Mouse (Mus musculus) left cerebral cortex, postnatal 4 days (tissue): Measurements from ENCODE around the gene Cd300ld3. TPM values are rescaled to one million over a fixed set of nuclear protein-coding genes. Genes with fewer than 3 reads are reported as not detected.
A peak's percentile ranks its signal among the peaks of the same experiment; 100 is the strongest.
"Not testable (repeated sequence)": the region's sequence is repeated elsewhere in the genome, so short reads cannot be mapped to it uniquely, and the experiment has no call there.

ENCODE experiments used
- DNase-seq: peaks from one replicate; pipeline ENCODE4 v3.0.0-alpha.2; 2022
- intact Hi-C: fragments of 180-260 bp; cut with DNase I; formaldehyde crosslinking; loops from one replicate; pipeline ENCODE4 v1.15.1; 2025
- total RNA-seq, 2 experiments: library from RNA; stranded (reverse); gene quantifications; 2 replicates each; pipeline ENCODE4 v1.2.3; 2021

Cd300ld3 gene
- total RNA-seq, 2 experiments from 2014 or later, result 0.50 to 0.62 TPM

DNA sequence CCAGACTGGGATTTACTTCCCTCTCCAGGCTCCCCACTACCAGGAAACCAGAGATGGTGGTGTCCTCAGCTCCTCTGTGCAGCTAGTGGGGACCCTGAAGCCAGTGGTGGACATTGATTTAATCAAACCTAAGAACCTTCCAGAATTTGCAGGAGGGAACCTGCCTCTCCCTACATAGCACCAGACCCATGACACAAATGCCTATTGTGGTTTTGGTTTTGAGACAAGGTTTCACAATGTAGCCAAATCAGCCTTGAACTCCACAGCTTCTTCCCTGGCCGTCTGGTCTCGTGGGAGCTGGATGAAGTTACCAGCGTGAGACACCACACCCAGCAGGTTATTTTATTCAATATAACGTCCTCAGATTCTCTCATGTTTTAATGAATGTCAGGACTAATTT, 10.5 kb upstream of the Cd300ld3 start:
- intact Hi-C loops, result no loop called here
- DNase-seq, result no peak

DNA sequence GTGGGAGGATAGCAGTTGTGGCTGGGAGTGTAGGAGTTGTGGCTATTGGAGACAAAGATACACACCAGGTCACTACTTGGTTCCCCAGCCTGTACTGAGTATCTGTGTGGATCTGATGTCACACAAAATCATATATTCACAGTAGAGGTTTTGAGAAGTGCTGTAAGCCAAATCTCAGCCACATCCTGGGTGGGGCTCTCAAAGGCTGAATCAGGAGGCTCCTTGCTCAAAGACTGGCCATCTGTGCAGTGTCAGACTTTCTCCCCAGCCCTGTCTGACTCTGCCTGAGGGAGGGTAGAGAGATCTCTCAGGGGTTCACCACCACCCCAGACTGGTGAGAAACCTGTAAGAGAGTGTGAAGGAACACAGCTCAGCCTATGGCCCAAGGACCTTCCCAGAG, 6.3 kb upstream of the Cd300ld3 start:
- intact Hi-C loops, result no loop called here
- no peak for DNase-seq

DNA sequence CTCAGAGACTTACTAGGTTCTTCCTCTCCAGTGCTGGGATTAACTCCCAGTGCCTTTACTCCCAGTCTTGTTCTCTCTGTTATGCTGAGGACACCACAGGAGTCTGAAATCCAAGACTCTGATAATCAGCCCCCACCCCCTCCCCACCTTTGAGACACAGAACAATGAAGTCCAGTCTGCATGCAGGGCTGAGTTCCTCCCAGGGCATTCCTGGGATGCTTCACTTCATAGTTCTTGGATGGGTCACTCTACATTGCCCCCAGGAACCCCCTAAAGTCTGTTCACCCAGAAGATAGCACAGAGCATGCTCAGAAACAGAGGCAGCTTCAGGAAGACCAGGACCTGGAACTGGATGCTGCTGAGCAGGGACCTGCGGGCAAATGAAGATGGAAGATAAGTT, 4.8 kb upstream of the Cd300ld3 start:
- no peak for DNase-seq

DNA sequence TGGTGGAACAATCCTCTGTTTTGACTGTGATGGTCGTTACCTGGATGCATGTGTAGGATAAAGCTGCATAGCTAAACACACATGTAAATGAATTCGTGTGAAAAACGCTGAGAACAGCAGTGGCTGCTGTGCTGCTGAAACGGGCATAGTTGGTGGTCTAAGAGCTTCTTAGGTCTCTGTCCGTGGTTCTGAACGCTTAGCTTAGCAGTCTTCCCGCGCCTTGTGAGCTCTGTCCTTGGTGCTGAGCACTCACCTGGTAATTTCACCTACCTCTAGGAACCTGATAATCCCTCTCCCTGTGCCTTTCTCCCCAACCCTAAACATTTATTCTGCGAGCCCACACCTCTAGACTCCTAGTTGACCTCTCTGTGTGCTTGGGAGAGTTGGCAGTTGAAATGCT, 4.0 kb upstream of the Cd300ld3 start:
- no peak for DNase-seq
- intact Hi-C loops, result no loop called here

More for the DNA sequence above, 4.8 kb upstream of the Cd300ld3 start:
- intact Hi-C loops, result no loop called here

DNA sequence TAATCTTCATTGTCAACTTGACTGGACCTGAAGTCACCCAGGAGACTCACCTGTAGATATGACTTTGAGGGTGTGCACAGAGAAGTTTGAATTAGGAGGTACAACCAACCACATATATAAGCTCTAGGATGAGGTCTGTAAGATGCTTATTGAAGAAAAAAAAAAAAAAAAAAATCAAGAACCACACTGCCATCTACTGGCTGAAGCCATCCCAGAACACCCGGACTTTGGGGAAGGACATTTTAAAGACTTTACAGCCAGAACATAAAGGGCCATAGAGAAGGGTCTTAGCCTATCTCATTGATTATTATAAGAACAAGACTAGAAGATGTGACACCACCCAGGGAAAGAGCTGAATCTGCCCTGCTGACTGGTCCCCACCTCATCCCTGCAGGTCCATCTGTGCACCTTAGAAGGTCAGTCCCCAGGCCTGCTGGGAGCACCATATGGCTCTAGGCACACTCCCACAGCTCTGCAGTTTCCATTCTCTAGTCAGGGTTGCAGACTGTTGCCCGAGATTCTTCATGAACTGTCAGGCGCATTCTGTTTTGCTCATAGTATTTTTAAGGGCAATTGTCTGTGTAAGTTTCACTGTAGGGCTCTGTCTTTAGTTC, 1.2 kb upstream of the Cd300ld3 start:
- intact Hi-C loops, result no loop called here
- DNase-seq, result peak; percentile 68

DNA sequence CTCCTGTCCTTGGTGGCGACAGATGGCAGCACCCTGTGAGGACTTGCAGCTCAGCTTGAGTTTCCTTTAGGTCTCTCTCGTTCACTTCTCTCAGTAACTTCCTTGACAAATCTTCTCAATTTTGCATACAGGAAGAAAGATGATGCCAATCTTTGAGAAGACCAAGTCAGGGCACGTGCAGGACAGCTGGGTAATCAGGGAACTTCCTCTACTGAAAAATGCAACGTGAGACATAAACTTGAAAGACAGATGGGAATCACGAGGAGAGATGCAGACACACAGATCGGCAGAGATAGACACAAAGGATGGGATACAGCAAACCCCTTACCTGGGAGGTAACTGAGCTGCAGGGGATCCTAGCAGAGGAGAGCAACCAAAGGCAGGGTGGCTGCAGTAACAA, 10.5 kb downstream of the Cd300ld3 start, which contains the start of gene Cd300ld5:
Gene Cd300ld5 (minus strand): TSS at position 101 of the 400 bp plus-strand sequence.
- DNase-seq, intact Hi-C loops: not testable (repeated sequence)

DNA sequence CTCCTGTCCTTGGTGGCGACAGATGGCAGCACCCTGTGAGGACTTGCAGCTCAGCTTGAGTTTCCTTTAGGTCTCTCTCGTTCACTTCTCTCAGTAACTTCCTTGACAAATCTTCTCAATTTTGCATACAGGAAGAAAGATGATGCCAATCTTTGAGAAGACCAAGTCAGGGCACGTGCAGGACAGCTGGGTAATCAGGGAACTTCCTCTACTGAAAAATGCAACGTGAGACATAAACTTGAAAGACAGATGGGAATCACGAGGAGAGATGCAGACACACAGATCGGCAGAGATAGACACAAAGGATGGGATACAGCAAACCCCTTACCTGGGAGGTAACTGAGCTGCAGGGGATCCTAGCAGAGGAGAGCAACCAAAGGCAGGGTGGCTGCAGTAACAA, 21.3 kb downstream of the Cd300ld3 start, which contains the start of gene Cd300ld4:
Gene Cd300ld4 (minus strand): TSS at position 101 of the 400 bp plus-strand sequence.
- DNase-seq, intact Hi-C loops: not testable (repeated sequence)

DNA sequence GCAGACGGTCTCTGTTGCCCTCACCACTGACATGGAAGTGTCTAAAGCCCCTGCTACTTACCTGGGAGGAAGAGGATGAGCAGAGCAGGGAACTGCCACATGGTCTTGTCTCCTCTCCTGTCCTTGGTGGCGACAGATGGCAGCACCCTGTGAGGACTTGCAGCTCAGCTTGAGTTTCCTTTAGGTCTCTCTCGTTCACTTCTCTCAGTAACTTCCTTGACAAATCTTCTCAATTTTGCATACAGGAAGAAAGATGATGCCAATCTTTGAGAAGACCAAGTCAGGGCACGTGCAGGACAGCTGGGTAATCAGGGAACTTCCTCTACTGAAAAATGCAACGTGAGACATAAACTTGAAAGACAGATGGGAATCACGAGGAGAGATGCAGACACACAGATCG, 32.1 kb downstream of the Cd300ld3 start, which contains the start of gene Cd300ld2:
Gene Cd300ld2 (minus strand): TSS at position 101 of the 400 bp plus-strand sequence.
- intact Hi-C loops, DNase-seq: not testable (repeated sequence)

DNA sequence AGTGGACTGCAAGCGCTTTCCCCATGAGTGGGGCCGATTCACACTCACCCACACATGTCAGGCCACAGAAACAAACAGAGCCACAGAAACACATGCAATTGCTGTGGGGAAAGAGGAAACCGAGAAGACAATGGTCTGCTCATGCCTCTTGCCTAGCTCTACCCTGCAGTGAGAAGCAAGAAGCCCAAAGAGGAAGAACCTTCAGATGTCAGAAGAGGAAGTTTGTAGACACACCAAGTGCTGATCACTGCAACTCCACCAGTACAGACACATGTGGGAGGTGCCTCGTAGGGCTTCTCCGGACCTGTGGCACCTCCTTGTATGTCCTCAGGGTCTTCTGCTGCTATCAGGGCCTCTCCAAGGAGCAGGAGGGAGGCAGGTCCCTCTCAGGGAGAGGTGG, 44.1 kb downstream of the Cd300ld3 start:
- intact Hi-C loops, result no loop called here
- DNase-seq, result no peak

DNA sequence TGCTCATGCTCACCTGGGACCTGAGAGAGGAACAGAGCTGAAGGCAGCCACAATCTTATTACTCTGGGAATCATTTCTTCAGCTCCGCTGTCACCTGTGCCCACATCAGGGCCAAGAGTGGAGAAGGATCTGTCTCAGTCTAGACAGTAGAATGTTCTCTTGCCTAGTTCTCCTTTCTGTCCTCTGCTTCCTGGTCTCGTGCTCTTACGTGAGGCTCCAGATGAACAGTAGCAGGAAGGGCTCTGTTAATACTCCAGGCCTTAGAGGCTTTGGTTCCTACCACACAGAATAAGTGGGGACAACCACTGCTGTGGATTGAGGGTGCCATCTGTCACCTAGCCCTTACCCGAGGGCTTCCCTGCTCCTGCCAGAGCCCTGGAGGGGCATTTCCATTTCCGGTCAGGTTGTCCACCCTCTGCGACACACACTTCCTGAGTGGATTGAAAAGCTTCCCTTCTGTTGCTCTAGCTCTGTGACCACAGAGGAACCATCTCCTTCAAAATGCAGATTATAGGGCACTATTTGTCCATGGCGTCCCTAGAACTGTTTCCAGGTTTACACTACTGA, 46.7 kb downstream of the Cd300ld3 start, which contains the start of gene Cd300c2:
Gene Cd300c2 (minus strand): TSS at position 407 of the 567 bp plus-strand sequence.
- no peak for DNase-seq
- intact Hi-C loops, result no loop called here

Other genes with a start within 250 kb of the Cd300ld3 start
- not detected for gene Gpr142, start 249.5 kb downstream of the Cd300ld3 start, total RNA-seq
- gene Gprc5c, start 197.3 kb downstream of the Cd300ld3 start, total RNA-seq, result 1 to 10 TPM; 4.9 to 5.6 TPM
- under 1 TPM; 0.44 to 0.54 TPM for gene Cd300a, start 158.4 kb downstream of the Cd300ld3 start, total RNA-seq
- not detected for gene Cd300lb, start 114.0 kb downstream of the Cd300ld3 start, total RNA-seq
- gene Cd300c, start 79.3 kb downstream of the Cd300ld3 start, total RNA-seq, result not detected
- gene Cd300ld, start 58.5 kb downstream of the Cd300ld3 start, total RNA-seq, result under 1 TPM; 0.12 to 0.14 TPM
- 1 to 10 TPM in 1 of 2 experiments, under 1 TPM in 1; 0.70 to 1.3 TPM for gene Cd300c2, start 46.5 kb downstream of the Cd300ld3 start, total RNA-seq
- not detected for gene Cd300ld2, start 32.2 kb downstream of the Cd300ld3 start, total RNA-seq
- 1 to 10 TPM in 1 of 2 experiments, not detected in 1; 1.0 TPM for gene Cd300ld4, start 21.4 kb downstream of the Cd300ld3 start, total RNA-seq
- under 1 TPM; 0.50 to 0.62 TPM for gene Cd300ld5, start 10.6 kb downstream of the Cd300ld3 start, total RNA-seq
- not detected for gene Cd300e, start 13.8 kb upstream of the Cd300ld3 start, total RNA-seq
- under 1 TPM; 0.38 to 0.68 TPM for gene Rab37, start 43.0 kb upstream of the Cd300ld3 start, total RNA-seq
- under 1 TPM; 0.30 to 0.48 TPM for gene Cd300lf, start 85.6 kb upstream of the Cd300ld3 start, total RNA-seq
- gene Slc9a3r1, start 114.9 kb upstream of the Cd300ld3 start, total RNA-seq, result 10 to 100 TPM; 38.7 to 41.3 TPM
- gene Tmem104, start 139.1 kb upstream of the Cd300ld3 start, total RNA-seq, result 10 to 100 TPM; 18.1 to 18.2 TPM
- gene Nat9, start 139.4 kb upstream of the Cd300ld3 start, total RNA-seq, result 10 to 100 TPM; 12.5 to 15.6 TPM
- gene Grin2c, start 218.8 kb upstream of the Cd300ld3 start, total RNA-seq, result 1 to 10 TPM; 1.4 to 2.0 TPM
- 10 to 100 TPM; 24.4 to 25.8 TPM for gene Fdxr, start 228.6 kb upstream of the Cd300ld3 start, total RNA-seq
- gene Fads6, start 249.3 kb upstream of the Cd300ld3 start, total RNA-seq, result 1 to 10 TPM; 2.9 to 4.1 TPM